Mouse (Mus musculus) Muller cell, postnatal 12 days (primary cell): ENCODE measurements around the gene Nubpl.
"Not testable (repeated sequence)": the region's sequence is repeated elsewhere in the genome, so short reads cannot be mapped to it uniquely, and the experiment has no call there.

ENCODE experiments used
- DNase-seq: peaks from one replicate; pipeline ENCODE4 v3.0.0-alpha.2; 2015; ENCODE audit errors: inconsistent ontology term

The Nubpl gene

GRCm38 (mm10) chr12:52097650-52098070 is at the start of gene Nubpl:
Gene Nubpl, plus strand, starts transcription at chr12:52097737.
- peak; percentile 92 for DNase-seq

- DNase-seq, result peak; percentile 7
Measured at GRCm38 (mm10) chr12:52049324-52049723, 48.2 kb upstream of the Nubpl start.

GRCm38 (mm10) chr12:52079296-52079695 is 18.2 kb upstream of the Nubpl start:
- not testable (repeated sequence) for DNase-seq

GRCm38 (mm10) chr12:52097049-52097649 is 388 bp upstream of the Nubpl start:
- DNase-seq, result no peak

GRCm38 (mm10) chr12:52120276-52120675 is 22.7 kb downstream of the Nubpl start:
- no peak for DNase-seq

- no peak for DNase-seq
Measured at GRCm38 (mm10) chr12:52126407-52126806, 28.9 kb downstream of the Nubpl start.

GRCm38 (mm10) chr12:52129072-52129471 is 31.5 kb downstream of the Nubpl start:
- no peak for DNase-seq

GRCm38 (mm10) chr12:52132256-52132655 is 34.7 kb downstream of the Nubpl start:
- DNase-seq, result peak; percentile 32

GRCm38 (mm10) chr12:52138296-52138695 is 40.8 kb downstream of the Nubpl start:
- peak; percentile 17 for DNase-seq

- DNase-seq, result no peak
Measured at GRCm38 (mm10) chr12:52146639-52147038, 49.1 kb downstream of the Nubpl start.

- DNase-seq, result no peak
Measured at GRCm38 (mm10) chr12:52149448-52149847, 51.9 kb downstream of the Nubpl start.

- DNase-seq, result no peak
Measured at GRCm38 (mm10) chr12:52152071-52152470, 54.5 kb downstream of the Nubpl start.

GRCm38 (mm10) chr12:52154906-52155305 is 57.4 kb downstream of the Nubpl start:
- no peak for DNase-seq

GRCm38 (mm10) chr12:52164414-52164813 is 66.9 kb downstream of the Nubpl start:
- no peak for DNase-seq

GRCm38 (mm10) chr12:52186205-52186793 is 88.8 kb downstream of the Nubpl start:
- peak; percentile 62 for DNase-seq

- peak; percentile 60 for DNase-seq
Measured at GRCm38 (mm10) chr12:52186963-52187590, 89.5 kb downstream of the Nubpl start.

- DNase-seq, result no peak
Measured at GRCm38 (mm10) chr12:52198471-52198870, 100.9 kb downstream of the Nubpl start.

- peak; percentile 15 for DNase-seq
Measured at GRCm38 (mm10) chr12:52209121-52209610, 111.6 kb downstream of the Nubpl start.

GRCm38 (mm10) chr12:52211144-52211543 is 113.6 kb downstream of the Nubpl start:
- no peak for DNase-seq

GRCm38 (mm10) chr12:52214837-52215236 is 117.3 kb downstream of the Nubpl start:
- DNase-seq, result no peak

- no peak for DNase-seq
Measured at GRCm38 (mm10) chr12:52224954-52225353, 127.4 kb downstream of the Nubpl start.

GRCm38 (mm10) chr12:52228746-52229145 is 131.2 kb downstream of the Nubpl start:
- DNase-seq, result peak; percentile 12

- not testable (repeated sequence) for DNase-seq
Measured at GRCm38 (mm10) chr12:52231929-52232328, 134.4 kb downstream of the Nubpl start.
